Mouse (Mus musculus) NIH3T3 (cell line): ENCODE measurements around the gene Trim29.

Source experiments
- DNase-seq: peaks from one replicate; pipeline ENCODE4 v3.0.0-alpha.2; 2012; ENCODE audit warnings: low read depth

Trim29 gene

GRCm38 (mm10) chr9:43310538-43310937, at the start of gene Trim29:
Gene Trim29, plus strand, starts transcription at chr9:43310848.
- no peak for DNase-seq

DNA sequence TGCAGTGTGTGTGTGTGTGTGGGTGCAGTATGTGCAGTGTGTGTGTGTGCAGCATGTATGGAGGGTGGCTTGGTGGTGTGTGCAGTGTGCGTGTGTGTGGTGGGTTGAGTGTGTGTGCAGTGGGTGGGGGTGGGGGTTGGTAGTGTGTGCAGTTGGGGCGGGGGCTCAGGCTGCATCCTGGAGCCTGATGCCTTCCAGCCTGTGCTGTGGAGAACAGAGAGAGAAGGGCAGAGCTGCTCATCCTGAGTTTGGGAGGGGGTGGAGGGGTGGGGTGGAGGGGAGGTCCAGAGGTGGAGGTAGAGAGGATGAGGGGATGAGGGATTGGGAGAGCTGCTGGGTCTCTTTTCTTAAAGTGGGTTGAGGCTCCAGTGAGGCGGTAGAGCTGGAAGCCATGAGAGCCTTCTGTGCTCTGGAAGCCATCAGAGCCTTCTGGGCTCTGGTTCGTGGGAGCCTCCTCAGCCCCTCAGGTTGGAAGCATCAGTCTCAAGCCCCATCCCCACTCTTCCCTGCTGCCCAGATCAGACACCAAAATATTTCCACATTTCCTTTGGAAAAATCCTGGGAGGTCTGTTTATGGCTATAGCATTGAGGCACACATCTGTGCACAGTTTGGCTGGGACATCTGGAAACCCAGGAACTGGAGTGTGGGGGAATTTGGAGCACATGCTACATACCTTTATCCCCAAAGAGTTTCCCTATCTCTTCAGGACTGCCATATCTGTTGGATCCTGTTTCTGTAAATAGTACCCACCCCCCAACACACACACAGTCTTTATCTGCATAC, 49.3 kb upstream of the Trim29 start:
- peak; percentile 80 for DNase-seq

DNA sequence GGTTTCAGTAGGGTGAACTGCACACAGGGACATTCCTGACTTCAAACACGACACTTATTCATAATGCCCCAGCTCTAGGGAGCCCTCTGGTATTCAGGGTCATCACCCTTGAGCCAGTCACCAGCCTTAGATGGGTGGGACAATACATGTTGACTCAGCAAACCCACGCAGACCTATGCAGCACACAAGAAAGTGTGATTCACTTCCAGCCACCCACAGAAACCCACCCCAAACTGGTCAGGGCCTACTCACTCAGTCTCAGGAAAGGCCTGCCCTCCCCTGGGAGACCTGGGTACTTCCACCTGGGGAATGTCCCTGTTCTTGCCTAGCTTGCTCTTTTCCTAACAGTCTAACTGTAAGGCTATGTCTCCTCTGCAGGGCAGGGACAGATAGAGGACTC, 48.7 kb upstream of the Trim29 start:
- peak; percentile 80 for DNase-seq

- peak; percentile 61 for DNase-seq
Observed at GRCm38 (mm10) chr9:43262390-43262789, 48.3 kb upstream of the Trim29 start.

GRCm38 (mm10) chr9:43262811-43263550, 47.7 kb upstream of the Trim29 start:
- DNase-seq: peak; percentile 52

GRCm38 (mm10) chr9:43263946-43264451, 46.6 kb upstream of the Trim29 start:
- peak; percentile 79 for DNase-seq

DNA sequence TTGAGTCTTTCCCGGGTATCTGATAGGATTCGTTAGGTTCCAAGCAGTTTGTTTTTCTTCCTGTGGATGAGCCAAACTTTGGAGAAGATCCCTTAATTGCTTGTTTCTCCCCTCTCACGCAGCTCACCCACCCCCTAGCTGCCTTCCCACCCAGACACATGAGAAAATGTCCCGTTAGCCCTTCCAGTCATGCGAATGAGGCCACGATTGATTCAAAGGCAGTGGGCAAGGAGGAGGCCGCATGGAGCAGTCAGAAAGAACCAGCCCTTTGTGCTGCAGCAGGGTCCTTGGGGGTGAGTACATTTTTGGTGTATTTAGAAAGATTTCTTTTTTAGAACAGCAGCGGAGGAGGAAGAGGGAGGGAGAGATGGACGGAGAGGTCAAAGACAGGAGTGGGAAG, 45.5 kb upstream of the Trim29 start:
- no peak for DNase-seq

DNA sequence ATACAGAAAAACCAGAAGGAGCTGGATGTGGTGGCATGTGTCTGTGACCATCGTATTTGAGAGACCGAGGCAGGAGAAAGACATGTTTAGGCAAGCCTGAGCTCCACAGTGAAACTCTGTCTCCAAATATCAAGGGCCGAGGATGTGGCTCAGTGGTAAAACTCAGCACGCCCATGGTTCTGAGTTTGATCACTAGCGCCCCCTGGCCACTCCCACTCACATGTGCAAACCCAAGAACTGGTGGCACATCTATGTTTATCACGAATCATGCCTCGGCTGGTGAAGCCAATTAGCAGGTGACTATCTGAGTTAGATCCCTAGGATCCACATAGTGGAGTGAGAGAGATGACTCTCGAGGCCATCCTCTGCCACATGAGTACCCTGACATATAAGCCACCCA, 43.3 kb upstream of the Trim29 start:
- DNase-seq: no peak

DNA sequence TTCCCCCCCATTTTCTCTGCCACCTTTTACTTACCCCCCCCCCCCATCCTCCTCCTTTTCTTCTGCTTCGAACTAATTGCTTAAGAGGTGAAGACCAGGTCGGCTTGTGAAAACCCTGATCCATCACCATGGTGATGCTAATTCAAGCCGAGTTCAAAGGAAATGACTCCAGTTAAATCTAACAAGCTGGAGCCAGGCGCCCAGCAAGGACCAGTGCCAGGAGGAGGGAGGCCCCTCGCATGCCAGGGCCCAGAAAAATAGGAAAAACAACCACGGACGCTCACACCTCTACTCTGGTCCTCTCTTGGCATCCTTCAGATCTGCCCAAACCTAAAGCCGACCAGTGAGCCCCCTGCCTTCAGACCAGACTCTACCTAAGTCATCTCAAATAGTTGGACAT, 41.5 kb upstream of the Trim29 start:
- DNase-seq: no peak

- no peak for DNase-seq
Observed at GRCm38 (mm10) chr9:43270723-43271252, 39.9 kb upstream of the Trim29 start.

DNA sequence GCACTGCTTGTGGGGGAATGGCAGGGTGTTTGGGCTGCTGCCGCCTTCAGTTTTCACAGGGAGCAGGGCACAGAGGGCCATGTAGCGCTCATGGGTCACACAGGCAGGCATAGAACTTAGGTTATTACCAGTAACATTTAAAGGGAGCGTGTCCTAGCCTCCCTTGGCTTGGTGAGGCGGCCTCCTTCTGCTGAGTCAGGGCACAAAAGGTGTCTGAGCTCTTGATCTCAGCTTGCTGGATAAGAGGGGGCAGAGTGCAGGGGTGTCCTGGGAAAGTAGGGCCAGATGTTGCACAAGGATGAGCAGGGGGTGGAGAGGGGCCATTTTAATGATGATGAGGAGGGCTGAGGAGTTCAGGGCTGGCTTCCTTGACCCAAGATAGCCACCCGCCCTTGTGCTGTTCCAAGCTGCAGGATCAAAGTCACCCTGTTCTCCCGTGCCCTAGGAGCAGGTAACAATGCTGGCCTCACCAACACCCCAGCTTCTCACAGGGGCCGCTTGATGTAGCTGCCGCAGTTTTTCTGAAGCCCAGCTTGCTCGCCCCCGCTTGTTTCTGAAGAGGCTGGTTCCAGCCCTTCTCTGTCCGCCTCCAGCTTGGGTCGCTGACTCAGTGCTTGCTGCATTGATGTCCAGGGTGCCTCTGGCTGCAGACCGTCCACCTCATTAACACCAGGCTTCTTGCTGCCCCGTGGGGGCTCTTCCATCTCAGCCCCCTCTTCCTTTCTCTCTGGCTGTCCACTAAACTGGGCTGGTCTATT, 38.7 kb upstream of the Trim29 start:
- DNase-seq: peak; percentile 53

DNA sequence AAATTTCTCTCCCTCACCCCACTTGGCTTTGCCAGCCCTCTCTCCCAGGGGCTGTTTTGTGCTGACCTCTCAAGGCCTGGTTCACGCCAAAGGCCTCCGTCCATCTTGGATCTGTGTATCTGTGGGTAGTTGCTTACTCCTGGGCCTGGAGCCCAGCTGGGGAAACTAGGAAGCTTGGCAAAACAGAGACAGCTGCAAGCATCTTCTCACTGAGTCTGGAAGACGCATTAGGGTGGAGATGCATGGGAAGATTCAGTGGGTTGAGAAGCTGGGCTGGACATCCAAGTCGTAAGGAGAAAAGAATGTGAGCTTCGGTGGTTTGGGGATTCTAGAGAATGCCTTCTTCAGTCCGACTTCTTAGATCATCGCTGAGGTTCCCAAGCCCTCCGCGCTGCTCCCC, 36.9 kb upstream of the Trim29 start:
- DNase-seq: no peak

GRCm38 (mm10) chr9:43284284-43284683, 26.4 kb upstream of the Trim29 start:
- peak; percentile 93 for DNase-seq

DNA sequence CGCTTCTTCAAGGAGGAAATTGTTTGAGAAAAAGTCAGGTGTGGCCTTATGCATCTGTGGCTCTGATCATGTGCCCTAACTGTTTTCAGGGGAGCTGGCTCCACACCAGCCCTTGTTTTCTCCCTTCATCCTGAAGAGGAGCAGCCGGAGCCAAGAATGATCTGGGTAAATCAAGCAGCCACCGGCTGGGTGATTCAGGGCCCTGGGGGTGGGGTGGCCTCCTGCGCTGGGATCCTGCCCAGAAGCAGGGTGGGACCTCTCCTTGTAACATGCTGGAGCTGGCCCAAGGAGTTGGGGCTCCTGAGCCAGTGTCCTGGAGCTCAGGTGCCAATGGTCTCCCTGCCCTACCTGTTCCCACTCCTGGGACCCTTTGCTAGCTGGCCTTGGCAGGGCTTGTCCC, 25.4 kb upstream of the Trim29 start:
- DNase-seq: peak; percentile 71

GRCm38 (mm10) chr9:43286870-43287269, 23.8 kb upstream of the Trim29 start:
- peak; percentile 25 for DNase-seq

DNA sequence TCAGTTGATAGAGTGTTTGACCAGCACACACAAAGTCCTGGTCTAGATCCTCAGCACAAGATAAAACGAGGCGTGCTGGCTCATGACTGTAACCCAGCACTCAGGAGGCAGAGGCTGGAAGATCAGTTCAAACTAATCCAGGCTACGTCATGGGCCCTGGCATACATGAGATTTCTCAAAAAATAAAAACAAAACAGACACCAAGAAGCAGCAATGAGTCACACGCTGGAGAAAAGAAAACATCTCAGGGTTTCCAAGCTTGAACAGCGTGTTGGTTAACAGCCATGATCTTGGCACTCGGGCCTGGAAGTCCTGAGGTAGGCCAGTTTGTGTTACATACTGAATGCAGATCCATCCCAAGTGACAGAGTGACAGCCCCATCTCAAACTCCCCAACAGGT, 17.6 kb upstream of the Trim29 start:
- DNase-seq: peak; percentile 81

GRCm38 (mm10) chr9:43300394-43300793, 10.3 kb upstream of the Trim29 start:
- peak; percentile 63 for DNase-seq

DNA sequence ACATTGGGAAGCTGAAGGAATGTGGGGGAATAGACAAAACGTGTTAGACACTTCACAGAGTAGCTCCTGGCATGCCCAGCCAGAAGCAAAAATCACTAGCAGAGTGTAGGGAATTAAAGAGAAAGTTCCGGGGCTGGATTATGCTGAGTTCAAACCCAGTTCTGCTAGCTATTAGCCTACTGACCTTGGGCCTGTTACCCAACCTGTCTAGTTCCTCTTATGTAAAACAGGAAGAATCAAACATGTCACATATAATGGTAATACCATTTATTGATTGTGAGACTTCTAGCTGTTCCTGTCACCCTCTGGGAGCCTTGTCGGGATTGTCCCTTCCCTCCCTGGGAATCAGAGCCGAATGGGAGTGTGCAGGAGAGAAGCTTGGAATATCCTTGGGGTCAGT, 7.7 kb upstream of the Trim29 start:
- no peak for DNase-seq

GRCm38 (mm10) chr9:43305882-43306281, 4.8 kb upstream of the Trim29 start:
- no peak for DNase-seq

DNA sequence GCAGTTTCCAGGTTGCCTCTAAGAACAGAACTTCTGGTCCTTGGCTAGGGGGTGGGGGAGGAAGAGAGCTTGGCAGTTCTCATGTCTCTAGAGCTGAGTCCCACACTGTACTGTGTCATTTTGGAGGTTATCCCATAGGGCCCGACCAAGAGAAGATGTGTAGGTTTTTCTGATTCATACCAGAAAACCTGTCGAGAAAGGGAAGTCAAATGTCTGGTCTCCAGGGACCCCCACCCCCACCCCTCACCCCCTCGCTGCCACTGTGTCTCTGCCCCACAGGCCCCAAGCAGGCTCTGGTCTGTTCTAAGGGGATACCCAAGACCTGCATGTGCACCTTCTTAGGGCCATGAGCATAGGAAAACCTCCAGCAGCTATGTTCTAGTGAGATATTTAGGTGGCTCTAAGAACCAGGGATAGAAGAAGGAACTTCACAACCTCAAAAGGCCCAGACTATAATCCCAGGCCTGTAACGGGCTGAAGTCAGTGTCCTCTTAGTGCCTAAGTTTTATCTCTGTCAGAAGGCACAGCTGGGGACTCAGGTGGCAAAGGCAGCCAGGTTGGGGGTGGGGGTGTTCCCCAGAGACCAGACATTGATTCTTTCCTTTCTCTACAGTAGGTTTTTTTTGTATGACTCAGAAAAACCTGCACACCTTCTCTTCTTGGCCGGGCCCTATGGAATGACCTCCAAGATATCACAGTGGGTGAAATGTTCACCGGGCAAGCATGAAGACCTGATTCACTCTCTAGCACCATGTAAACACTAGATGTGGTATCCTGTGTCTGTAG, 1.4 kb upstream of the Trim29 start:
- no peak for DNase-seq

GRCm38 (mm10) chr9:43312190-43312589, 1.5 kb downstream of the Trim29 start:
- DNase-seq: no peak
